Mouse (Mus musculus) CD4-positive, CD25-positive, alpha-beta regulatory T cell (primary cell): ENCODE results near the gene Napb. TPM values are rescaled to one million over a fixed set of nuclear protein-coding genes. Genes with fewer than 3 reads are reported as not detected.

ENCODE experiments used
- polyA plus RNA-seq: library from polyadenylated mRNA; unstranded; fragments of 100-300 nt; shearing (Covaris generic); gene quantifications from one replicate; pipeline ENCODE4 v1.2.1, GENCODE M21; 2017

The Napb gene
- 1.6 TPM for polyA plus RNA-seq

GRCm38 (mm10) chr2:148732327-148733000 lies at the start of gene Napb:
Gene Napb (minus strand): TSS chr2:148732467.

GRCm38 (mm10) chr2:148781709-148782108 lies 49.4 kb upstream of the Napb start, which contains the start of gene 8030411F24Rik:
Gene 8030411F24Rik (plus strand): TSS chr2:148782009.

GRCm38 (mm10) chr2:148771397-148771796 lies 39.1 kb upstream of the Napb start, which contains the start of gene Cst11:
Gene Cst11 (minus strand): TSS chr2:148771497.

GRCm38 (mm10) chr2:148750058-148750457 lies 17.8 kb upstream of the Napb start, which contains the start of gene Cstl1:
Gene Cstl1 (plus strand): TSS chr2:148750358.

GRCm38 (mm10) chr2:148680775-148681291 lies 51.4 kb downstream of the Napb start, which contains the start of gene Gzf1:
Gene Gzf1 (plus strand): TSS chr2:148681023.

GRCm38 (mm10) chr2:148672199-148673096 lies 59.8 kb downstream of the Napb start, which contains the start of gene Nxt1:
Gene Nxt1 (plus strand): TSS chr2:148672601.

Other genes starting within 250 kb of the Napb start
- 58.2 TPM for gene Nxt1, start 59.9 kb downstream of the Napb start, polyA plus RNA-seq
- gene Gzf1, start 51.4 kb downstream of the Napb start, polyA plus RNA-seq = 11.7 TPM
- gene Cstl1, start 17.9 kb upstream of the Napb start, polyA plus RNA-seq = not detected
- gene Cst11, start 39.0 kb upstream of the Napb start, polyA plus RNA-seq = not detected
- gene 8030411F24Rik, start 49.5 kb upstream of the Napb start, polyA plus RNA-seq = not detected
- gene Cst12, start 56.9 kb upstream of the Napb start, polyA plus RNA-seq = not detected
- gene Cst8, start 66.3 kb upstream of the Napb start, polyA plus RNA-seq = not detected
- gene Cst13, start 87.6 kb upstream of the Napb start, polyA plus RNA-seq = not detected
- not detected for gene Cst9, start 102.7 kb upstream of the Napb start, polyA plus RNA-seq
- gene 9230104L09Rik, start 132.6 kb upstream of the Napb start, polyA plus RNA-seq = not detected
- 140 TPM for gene Cst3, start 143.2 kb upstream of the Napb start, polyA plus RNA-seq